Mouse (Mus musculus): Measurements from ENCODE around the gene Ism1.

DNA sequence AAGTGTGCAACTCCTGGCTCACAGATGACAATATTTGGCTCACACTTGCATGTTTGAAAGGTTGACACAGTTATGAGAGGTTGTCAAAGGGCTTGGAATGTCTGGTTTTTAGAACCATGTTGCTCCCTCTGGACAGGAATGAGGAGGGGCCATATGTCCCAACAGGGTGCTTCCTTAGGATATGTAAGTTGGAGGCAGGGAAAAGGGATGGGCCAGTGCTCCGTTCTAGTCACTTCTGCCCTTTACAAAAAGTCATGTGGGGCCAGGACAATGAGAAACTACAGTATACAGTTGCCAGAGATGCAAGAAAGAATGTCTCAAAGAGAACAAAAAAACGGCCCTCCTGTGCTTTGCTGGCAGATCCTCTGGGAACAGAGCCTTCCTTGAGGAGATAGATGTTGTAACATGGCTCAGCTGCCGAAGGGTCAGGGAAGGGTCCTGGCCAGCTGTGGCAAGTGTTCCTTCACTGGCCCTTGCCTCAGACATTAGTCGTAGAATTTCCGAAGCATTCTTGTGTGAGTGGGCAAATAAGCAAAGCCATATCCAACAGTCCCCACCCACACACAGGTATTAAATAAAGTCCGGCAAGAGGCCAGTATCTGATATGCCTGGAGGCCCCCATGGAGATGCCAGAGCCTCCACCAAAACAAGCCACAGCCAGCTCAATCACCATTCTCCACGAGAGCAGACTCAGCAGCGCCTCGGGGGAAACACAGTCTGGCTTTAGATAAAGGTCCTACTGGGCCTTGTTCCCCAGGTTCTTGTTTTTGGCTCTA, 114.6 kb downstream of the Ism1 start:
- TF ChIP-seq CHD2 (IDR thresholded peaks at IDR 0.05; ENCODE audit: low read depth, low read length), result no peak
- TF ChIP-seq ZC3H11A (IDR thresholded peaks at IDR 0.05; ENCODE audit: borderline replicate concordance, low read depth, low read length), result no peak
- no peak for TF ChIP-seq HCFC1 (IDR thresholded peaks at IDR 0.05; ENCODE audit: borderline replicate concordance, insufficient read depth, low read length)
